Mouse (Mus musculus) mammary gland, adult 2 months (tissue): ENCODE measurements around the gene Pms1. TPM values are rescaled to one million over a fixed set of nuclear protein-coding genes. Genes with fewer than 3 reads are reported as not detected.

Experiments used
- polyA plus RNA-seq: library from polyadenylated mRNA; depleted of rRNA; stranded (reverse); fragments of >200 nt; gene quantifications from 2 replicates; pipeline ENCODE4 v1.2.3, GENCODE M21; 2012; ENCODE audit warnings: low replicate concordance; rRNA removed

The Pms1 gene
- polyA plus RNA-seq: 1.2 and 1.7 TPM in 2 replicates

GRCm38 (mm10) chr1:53296581-53297383 is at the start of gene Pms1, which contains the start of the genes Ormdl1 and Gm28778:
Gene Pms1, minus strand, starts transcription at chr1:53297018.
Gene Ormdl1, plus strand, starts transcription at chr1:53297095.
Gene Gm28778, plus strand, starts transcription at chr1:53297111.

GRCm38 (mm10) chr1:53312989-53313967 is 16.5 kb upstream of the Pms1 start, which contains the start of gene Osgepl1:
Gene Osgepl1, plus strand, starts transcription at chr1:53313624.

GRCm38 (mm10) chr1:53187536-53187935 is 109.3 kb downstream of the Pms1 start, which contains the start of gene 1700019A02Rik:
Gene 1700019A02Rik, minus strand, starts transcription at chr1:53187636.

Other genes starting within 250 kb of the Pms1 start
- 22.2 TPM in 1 of 2 replicates, not detected in the other for gene Mstn, start 235.4 kb downstream of the Pms1 start, polyA plus RNA-seq
- gene 1700019A02Rik, start 109.4 kb downstream of the Pms1 start, polyA plus RNA-seq: not detected in 2 replicates
- 3.7 and 7.6 TPM in 2 replicates for gene Ormdl1, start 77 bp upstream of the Pms1 start, polyA plus RNA-seq
- 11.3 and 13.0 TPM in 2 replicates for gene Gm28778, start 93 bp upstream of the Pms1 start, polyA plus RNA-seq
- 2.6 and 9.3 TPM in 2 replicates for gene Osgepl1, start 16.6 kb upstream of the Pms1 start, polyA plus RNA-seq
- not detected in 2 replicates for gene Asdurf, start 55.6 kb upstream of the Pms1 start, polyA plus RNA-seq
- not detected in 2 replicates for gene Gm28551, start 55.6 kb upstream of the Pms1 start, polyA plus RNA-seq
- gene Asnsd1, start 55.7 kb upstream of the Pms1 start, polyA plus RNA-seq: 3.6 and 11.6 TPM in 2 replicates